Mouse (Mus musculus): ENCODE data around the gene Emg1.

GRCm38 (mm10) chr6:124729850-124730705 lies 18.1 kb upstream of the Emg1 start:
- TF ChIP-seq EP300 (optimal IDR thresholded peaks at IDR 0.05), result no peak
- TF ChIP-seq CTCF (IDR thresholded peaks at IDR 0.05; ENCODE audit: low read depth), result no peak
